Mouse (Mus musculus): ENCODE measurements around the gene Bbs1.

Bbs1 gene

DNA sequence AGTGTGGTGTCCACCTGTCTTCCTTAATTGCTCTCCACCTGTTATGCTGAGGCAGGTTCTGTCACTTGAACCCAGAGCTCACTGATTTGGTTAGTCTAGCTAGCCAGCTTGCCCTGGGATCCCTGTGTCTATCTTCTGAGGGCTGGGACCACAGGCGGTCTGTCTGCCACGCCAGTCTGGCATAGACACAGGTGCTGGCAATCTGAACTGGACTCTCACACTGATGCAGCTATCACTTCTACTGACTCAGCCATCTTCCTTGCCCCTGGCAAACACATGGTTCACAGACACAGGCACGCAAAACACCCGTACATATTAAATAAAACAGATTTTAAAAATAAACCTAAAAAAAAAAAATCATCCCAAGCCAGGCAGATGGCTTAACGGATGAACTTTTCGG, 69.4 kb downstream of the Bbs1 start:
- no peak for DNase-seq (ENCODE audit: low read depth, low spot score)

All from R1 (cell line).